Mouse (Mus musculus) monocyte, adult 59 days (primary cell): Measurements from ENCODE around the gene Vmn1r239-ps. TPM values are rescaled to one million over a fixed set of nuclear protein-coding genes. Genes with fewer than 3 reads are reported as not detected.

Experiments used
- total RNA-seq, 2 experiments: library from RNA; stranded (reverse); gene quantifications; one replicate each; pipeline ENCODE4 v1.2.4; 2023

The Vmn1r239-ps gene
- not detected for total RNA-seq

DNA sequence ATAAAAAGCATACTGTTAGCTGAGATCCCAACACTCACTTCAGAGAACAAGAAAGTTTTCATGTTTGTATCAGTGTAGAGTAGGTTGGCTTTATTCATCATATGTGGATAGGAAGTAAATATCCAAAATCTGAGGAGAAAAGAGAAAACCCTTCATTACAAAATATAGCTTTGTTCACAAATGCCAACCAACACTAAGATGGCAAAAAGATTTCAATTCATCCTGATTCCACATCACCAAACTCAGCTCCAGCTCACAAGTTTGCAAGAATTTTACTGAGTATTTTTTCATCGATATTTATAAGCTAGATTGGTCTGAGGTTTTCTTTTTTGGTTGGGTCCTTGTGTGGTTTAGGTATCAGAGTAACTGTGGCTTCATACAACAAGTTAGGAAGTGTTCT lies at the start of gene Vmn1r239-ps:
Vmn1r239-ps (minus strand) TSS at position 101 of the 400 bp plus-strand sequence.

GRCm38 (mm10) chrX:147429129-147429528 lies 24.4 kb downstream of the Vmn1r239-ps start, which contains the start of gene Il13ra2:
TSS of gene Il13ra2 (minus strand) at chrX:147429192.

Other genes with a start within 250 kb of the Vmn1r239-ps start
- gene Il13ra2, start 24.5 kb downstream of the Vmn1r239-ps start, total RNA-seq = not detected
- not detected for gene Lrch2, start 100.4 kb upstream of the Vmn1r239-ps start, total RNA-seq